Mouse (Mus musculus) limb, embryonic 14.5 days (tissue): Measurements from ENCODE around the gene Rpap3. TPM values are rescaled to one million over a fixed set of nuclear protein-coding genes. Genes with fewer than 3 reads are reported as not detected.

Source experiments
- ATAC-seq: fragments of 200-750 bp; cut with Nextera tagmentation; 2 replicates; pipeline ENCODE4 v1.8.0; 2017; ENCODE audit warnings: low read depth, moderate number of reproducible peaks, moderate TSS enrichment; ENCODE audit not compliant: low FRiP score
- DNase-seq: peaks from one replicate; pipeline ENCODE4 v3.0.0-alpha.2; 2015; ENCODE audit warnings: low spot score
- H3K27ac ChIP-seq: fragments of 300-500 bp; sonication (generic); replicated peaks from 2 replicates; pipeline ENCODE4 v1.5.1; 2014; ENCODE audit warnings: low read depth, mild to moderate bottlenecking, low read length, moderate library complexity, mixed read lengths
- H3K27me3 ChIP-seq: fragments of 300-500 bp; sonication (generic); 2 replicates; pipeline ENCODE4 v1.6.1; 2014; ENCODE audit warnings: low read length, mixed read lengths; ENCODE audit not compliant: control insufficient read depth, insufficient read depth
- H3K36me3 ChIP-seq: fragments of 300-500 bp; sonication (generic); 2 replicates; pipeline ENCODE4 v1.6.1; 2014; ENCODE audit warnings: mild to moderate bottlenecking, low read length, moderate library complexity, mixed read lengths; ENCODE audit not compliant: control insufficient read depth, insufficient read depth
- H3K4me1 ChIP-seq: fragments of 300-500 bp; sonication (generic); 2 replicates; pipeline ENCODE4 v1.6.1; 2014; ENCODE audit warnings: antibody characterized with exemption, low read length, mixed read lengths; ENCODE audit not compliant: control insufficient read depth, insufficient read depth
- H3K4me2 ChIP-seq: fragments of 300-500 bp; sonication (generic); replicated peaks from 2 replicates; pipeline ENCODE4 v1.6.1; 2014; ENCODE audit warnings: low read depth, mild to moderate bottlenecking, low read length, moderate library complexity; ENCODE audit not compliant: severe bottlenecking
- H3K4me3 ChIP-seq: fragments of 300-500 bp; sonication (generic); replicated peaks from 2 replicates; pipeline ENCODE4 v1.5.1; 2014; ENCODE audit warnings: low read length
- H3K9ac ChIP-seq: fragments of 300-500 bp; sonication (generic); 2 replicates; pipeline ENCODE4 v1.6.1; 2014; ENCODE audit warnings: mild to moderate bottlenecking, low read depth, low read length, moderate library complexity; ENCODE audit not compliant: severe bottlenecking
- H3K9me3 ChIP-seq: fragments of 300-500 bp; sonication (generic); 2 replicates; pipeline ENCODE4 v1.6.1; 2016; ENCODE audit warnings: low read length; ENCODE audit not compliant: control insufficient read depth
- POLR2A ChIP-seq: fragments of 200-500 bp; IDR thresholded peaks from 2 replicates; pipeline ENCODE4 v1.8.0; 2012; ENCODE audit warnings: inconsistent platforms, mild to moderate bottlenecking, moderate library complexity, borderline replicate concordance; ENCODE audit not compliant: insufficient read depth, insufficient read length; ENCODE audit errors: extremely low read depth
- WGBS: fragments of 180-500 bp; shearing (Covaris S2); extraction: QIAGEN DNeasy Blood & Tissue Kit; methylation state at CpG from one replicate; pipeline ENCODE4 v1.1.7; 2014; 5-methylcytosine and 5-hydroxymethylcytosine counted together
- polyA plus RNA-seq, 2 experiments: library from polyadenylated mRNA; depleted of rRNA in 1 of 2; stranded (reverse) in 1 of 2; unstranded in 1 of 2; fragments of >200 nt; fragmentation: Nextera tagmentation in 1 of 2; extraction: Ambion mirVana in 1 of 2; gene quantifications; 2 replicates each; pipeline versions ENCODE4 v1.2.1 to v1.2.3; 2012 to 2014

Gene Rpap3
- polyA plus RNA-seq, 2 experiments: 22.7 to 31.1 TPM

- no peaks in the 10 kb centered on the region for H3K27me3 ChIP-seq
- no peak overlapping the region for H3K27ac ChIP-seq
- 86% methylated on average over 8 of the region's 8 CpGs for WGBS
- peaks cover 16% of the 10 kb centered on the region; the same call in 1 of the 2 replicates for H3K4me1 ChIP-seq
- no peak for DNase-seq
- TF ChIP-seq POLR2A: no peak
- no peak overlapping the region for H3K4me3 ChIP-seq
- no peak overlapping the region for H3K9ac ChIP-seq
- H3K9me3 ChIP-seq: no peaks in the 10 kb centered on the region
- H3K36me3 ChIP-seq: no peaks in the 10 kb centered on the region
- no peak overlapping the region for H3K4me2 ChIP-seq
- no peak for ATAC-seq
These were observed 13.0 kb upstream of the Rpap3 start for GRCm38 (mm10) chr15:97718535-97719155.

- H3K27ac ChIP-seq: no peak overlapping the region
- DNase-seq (peak; percentile 89), ATAC-seq (peak; percentile 72)
- WGBS: 22% methylated on average over 12 of the region's 12 CpGs
- no peaks in the 10 kb centered on the region for H3K27me3 ChIP-seq
- H3K4me2 ChIP-seq: no peak overlapping the region
- peaks cover 16% of the 10 kb centered on the region; the same call in 1 of the 2 replicates for H3K4me1 ChIP-seq
- H3K9ac ChIP-seq: no peak overlapping the region
- no peak overlapping the region for H3K4me3 ChIP-seq
- TF ChIP-seq POLR2A: no peak
- no peaks in the 10 kb centered on the region for H3K9me3 ChIP-seq
- H3K36me3 ChIP-seq: no peaks in the 10 kb centered on the region
These were observed 12.4 kb upstream of the Rpap3 start for GRCm38 (mm10) chr15:97717861-97718534.

- Histone ChIP-seq H3K4me3 (no peak overlapping the region), H3K4me1 (peaks cover 13% of the 10 kb centered on the region; the same call in 1 of the 2 replicates), H3K27ac (no peak overlapping the region), H3K9me3 (no peaks in the 10 kb centered on the region), H3K27me3 (no peaks in the 10 kb centered on the region), H3K9ac (no peak overlapping the region), H3K4me2 (no peak overlapping the region), H3K36me3 (no peaks in the 10 kb centered on the region)
- DNase-seq (no peak), ATAC-seq (no peak)
- no peak for TF ChIP-seq POLR2A
- 89% methylated on average over 11 of the region's 11 CpGs for WGBS
These were observed 11.2 kb upstream of the Rpap3 start for GRCm38 (mm10) chr15:97716782-97717181.

GRCm38 (mm10) chr15:97715734-97716133 lies 10.1 kb upstream of the Rpap3 start:
- Histone ChIP-seq H3K36me3 (no peaks in the 10 kb centered on the region), H3K4me2 (no peak overlapping the region), H3K4me3 (no peak overlapping the region), H3K9me3 (no peaks in the 10 kb centered on the region), H3K27me3 (no peaks in the 10 kb centered on the region), H3K27ac (no peak overlapping the region), H3K4me1 (peaks cover 7% of the 10 kb centered on the region; the same call in 1 of the 2 replicates), H3K9ac (no peak overlapping the region)
- 100% methylated on average over 1 of the region's 1 CpGs for WGBS
- no peak for ATAC-seq
- no peak for DNase-seq
- no peak for TF ChIP-seq POLR2A

- 0 out of 2 replicates have a peak, but pooled peaks cover 4% of the 10 kb centered on the region for H3K4me1 ChIP-seq
- no peak overlapping the region for H3K27ac ChIP-seq
- DNase-seq: no peak
- H3K36me3 ChIP-seq: no peaks in the 10 kb centered on the region
- WGBS: 90% methylated on average over 8 of the region's 8 CpGs
- no peaks in the 10 kb centered on the region for H3K27me3 ChIP-seq
- no peak for TF ChIP-seq POLR2A
- H3K4me3 ChIP-seq: no peak overlapping the region
- no peak overlapping the region for H3K4me2 ChIP-seq
- no peak overlapping the region for H3K9ac ChIP-seq
- no peaks in the 10 kb centered on the region for H3K9me3 ChIP-seq
- ATAC-seq: no peak
These were observed 9.5 kb upstream of the Rpap3 start for GRCm38 (mm10) chr15:97715083-97715482.
